Mouse (Mus musculus): ENCODE measurements around the gene Tox2. TPM values are rescaled to one million over a fixed set of nuclear protein-coding genes. Genes with fewer than 3 reads are reported as not detected.

Gene Tox2
- polyA plus RNA-seq (2014; fragmentation: Illumina TruSeq; extraction: RNeasy Lipid Tissue Mini Kit (QIAGEN cat#74804); ENCODE audit: low read depth, low replicate concordance), result 2.0 TPM

GRCm38 (mm10) chr2:163202884-163203634 is at the start of gene Tox2:
Gene Tox2 (plus strand): TSS chr2:163203125.

Other genes starting within 250 kb of the Tox2 start
- 12.8 TPM for gene Sgk2, start 215.8 kb upstream of the Tox2 start, polyA plus RNA-seq (2014; fragmentation: Illumina TruSeq; extraction: RNeasy Lipid Tissue Mini Kit (QIAGEN cat#74804); ENCODE audit: low read depth, low replicate concordance)
- 119 TPM for gene Ift52, start 185.8 kb upstream of the Tox2 start, polyA plus RNA-seq (2014; fragmentation: Illumina TruSeq; extraction: RNeasy Lipid Tissue Mini Kit (QIAGEN cat#74804); ENCODE audit: low read depth, low replicate concordance)
- 0.73 TPM for gene Mybl2, start 148.4 kb upstream of the Tox2 start, polyA plus RNA-seq (2014; fragmentation: Illumina TruSeq; extraction: RNeasy Lipid Tissue Mini Kit (QIAGEN cat#74804); ENCODE audit: low read depth, low replicate concordance)
- gene Gtsf1l, start 115.3 kb upstream of the Tox2 start, polyA plus RNA-seq (2014; fragmentation: Illumina TruSeq; extraction: RNeasy Lipid Tissue Mini Kit (QIAGEN cat#74804); ENCODE audit: low read depth, low replicate concordance), result not detected
- gene Jph2, start 194.9 kb downstream of the Tox2 start, polyA plus RNA-seq (2014; fragmentation: Illumina TruSeq; extraction: RNeasy Lipid Tissue Mini Kit (QIAGEN cat#74804); ENCODE audit: low read depth, low replicate concordance), result 0.63 TPM
- gene Oser1, start 221.6 kb downstream of the Tox2 start, polyA plus RNA-seq (2014; fragmentation: Illumina TruSeq; extraction: RNeasy Lipid Tissue Mini Kit (QIAGEN cat#74804); ENCODE audit: low read depth, low replicate concordance), result 77.9 TPM
- gene Gdap1l1, start 235.4 kb downstream of the Tox2 start, polyA plus RNA-seq (2014; fragmentation: Illumina TruSeq; extraction: RNeasy Lipid Tissue Mini Kit (QIAGEN cat#74804); ENCODE audit: low read depth, low replicate concordance), result not detected

All from sigmoid colon, adult 10 weeks (tissue).